Mouse (Mus musculus): ENCODE results near the gene Tap2.

Gene Tap2

DNA sequence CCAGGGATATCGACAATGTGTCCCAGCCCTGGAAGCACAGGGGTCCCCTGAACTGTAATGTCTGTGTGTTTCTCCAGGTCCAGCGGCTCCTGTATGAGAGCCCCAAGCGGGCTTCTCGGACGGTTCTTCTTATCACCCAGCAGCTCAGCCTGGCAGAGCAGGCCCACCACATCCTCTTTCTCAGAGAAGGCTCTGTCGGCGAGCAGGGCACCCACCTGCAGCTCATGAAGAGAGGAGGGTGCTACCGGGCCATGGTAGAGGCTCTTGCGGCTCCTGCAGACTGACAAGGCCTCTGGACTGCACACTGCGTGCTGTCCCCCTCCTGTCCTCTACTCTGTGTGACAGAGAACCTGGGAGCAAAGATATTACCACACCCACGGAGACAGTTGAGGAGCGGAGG lies 6.8 kb upstream of the Tap2 start:
- DNase-seq (ENCODE audit: low spot score in 2 of 2) = no peak

DNA sequence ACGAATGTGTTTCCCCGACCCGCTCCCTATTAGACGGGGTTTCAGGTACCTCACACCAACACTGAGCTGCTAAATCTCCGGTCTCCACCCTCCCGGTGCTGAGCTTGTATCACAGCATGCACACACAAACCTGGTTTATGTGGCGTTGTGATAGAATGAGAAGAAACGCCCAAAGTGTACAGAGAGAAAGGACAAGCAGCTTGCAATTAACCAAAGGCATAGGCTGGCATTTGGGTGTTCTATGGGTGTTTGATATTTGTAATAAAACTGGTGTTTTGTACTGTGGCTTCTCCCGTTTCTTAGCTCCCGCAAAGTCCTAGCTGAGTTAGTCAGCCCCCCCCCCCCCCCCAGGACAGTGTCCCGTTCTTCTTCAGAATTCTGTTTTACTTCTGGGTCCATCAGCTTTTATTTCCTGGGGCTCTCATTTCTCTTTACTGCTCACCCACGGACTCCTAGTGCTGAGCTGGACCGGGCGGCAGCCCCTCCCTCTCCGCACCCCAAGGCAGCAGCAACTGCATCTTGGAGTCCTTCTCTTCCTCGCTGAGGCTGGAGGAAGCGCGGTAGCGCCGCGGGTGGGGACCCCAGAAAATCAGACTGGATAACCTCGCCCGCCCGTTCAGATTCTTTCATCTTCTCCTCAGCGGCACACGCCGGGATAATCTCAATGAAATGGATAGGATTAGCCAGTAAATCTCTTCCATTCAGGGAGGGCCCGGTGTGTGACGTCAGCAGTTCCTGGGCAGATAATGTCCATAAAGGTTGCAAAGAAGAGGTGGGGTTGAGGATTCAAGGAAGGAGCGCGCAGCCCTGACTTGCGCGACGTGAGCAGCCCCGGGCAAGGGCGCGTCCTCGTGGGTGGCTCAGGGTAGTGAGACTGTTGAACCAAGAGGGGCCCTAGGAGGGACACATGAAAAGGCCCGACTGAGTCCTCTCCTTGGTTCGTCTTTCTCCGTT lies 6.1 kb upstream of the Tap2 start, which contains the start of gene Psmb8:
TSS of gene Psmb8 (plus strand) at position 781 of the 954 bp plus-strand sequence.
- DNase-seq (ENCODE audit: low spot score in 2 of 2) = peak; percentile 90 to 91

DNA sequence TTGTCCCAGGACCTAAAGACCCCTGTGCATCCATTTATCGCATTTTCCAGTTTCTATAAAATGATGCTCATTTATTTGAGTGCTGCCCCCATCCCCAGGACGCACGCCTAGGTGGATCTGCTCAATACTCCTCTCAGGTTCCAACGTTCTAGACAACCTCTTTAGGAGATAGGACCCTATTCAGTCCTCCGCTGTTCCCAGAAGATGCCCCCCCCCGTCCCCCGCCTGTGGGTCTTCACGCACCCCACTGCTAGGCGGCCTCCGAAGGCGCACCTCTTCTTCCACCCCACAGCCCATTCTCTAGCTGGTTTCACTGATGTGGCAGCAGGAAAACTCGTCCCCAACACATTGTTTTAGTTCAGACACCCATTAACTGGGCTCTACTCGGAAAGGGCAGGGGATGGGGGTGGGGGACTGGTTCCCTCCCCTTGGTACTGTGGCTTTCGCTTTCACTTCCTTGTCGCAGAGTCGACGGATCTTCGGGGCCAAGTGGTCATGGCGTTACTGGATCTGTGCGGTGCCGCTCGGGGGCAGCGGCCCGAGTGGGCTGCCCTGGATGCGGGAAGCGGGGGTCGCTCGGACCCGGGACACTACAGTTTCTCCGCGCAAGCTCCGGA lies 5.3 kb upstream of the Tap2 start:
- peak; percentile 79 to 85 for DNase-seq (ENCODE audit: low spot score in 2 of 2)

DNA sequence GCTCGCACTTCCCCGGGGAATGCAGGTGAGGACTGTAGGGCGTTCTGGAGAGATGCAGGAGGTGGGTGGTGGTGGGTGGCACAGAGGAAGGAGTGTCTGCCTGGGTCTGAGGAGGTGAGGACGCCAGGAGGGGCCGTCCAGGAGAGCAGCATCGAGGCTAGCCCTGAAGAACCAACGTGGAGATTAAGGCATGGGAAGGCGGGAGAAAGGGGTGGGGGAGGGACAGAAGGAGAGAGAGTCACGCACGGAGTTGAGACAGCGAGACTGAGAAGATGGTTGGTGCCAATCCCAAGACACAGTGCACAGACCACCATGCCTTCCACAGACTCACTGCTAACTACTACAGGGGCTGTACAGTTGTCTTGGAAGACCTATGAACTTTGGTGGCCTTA lies 4.8 kb upstream of the Tap2 start:
- no peak for DNase-seq (ENCODE audit: low spot score in 2 of 2)

DNA sequence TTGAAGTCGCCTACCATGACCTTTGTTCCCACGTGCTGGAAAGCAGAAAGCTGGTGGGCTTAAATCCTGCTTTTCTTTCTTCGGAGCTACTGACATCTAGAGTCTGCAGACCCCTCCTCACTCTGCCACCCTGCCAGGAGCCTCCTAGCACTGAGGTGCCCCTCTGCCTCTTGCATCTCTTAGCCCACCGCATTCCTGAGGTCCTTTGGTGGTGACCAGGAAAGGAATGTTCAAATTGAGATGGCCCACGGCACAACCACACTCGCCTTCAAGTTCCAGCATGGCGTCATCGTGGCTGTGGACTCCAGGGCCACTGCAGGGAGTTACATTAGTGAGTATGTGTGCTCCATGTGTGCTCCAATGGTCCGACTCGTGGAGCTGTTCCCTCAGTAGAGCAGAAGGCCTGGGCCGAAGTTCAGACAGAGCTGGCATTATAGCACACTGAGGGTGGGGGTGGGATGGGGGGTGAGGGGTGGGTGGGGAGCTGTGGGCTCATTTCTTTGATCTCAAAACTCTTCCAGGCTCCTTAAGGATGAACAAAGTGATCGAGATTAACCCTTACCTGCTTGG lies 4.2 kb upstream of the Tap2 start:
- DNase-seq (ENCODE audit: low spot score in 2 of 2) = no peak

DNA sequence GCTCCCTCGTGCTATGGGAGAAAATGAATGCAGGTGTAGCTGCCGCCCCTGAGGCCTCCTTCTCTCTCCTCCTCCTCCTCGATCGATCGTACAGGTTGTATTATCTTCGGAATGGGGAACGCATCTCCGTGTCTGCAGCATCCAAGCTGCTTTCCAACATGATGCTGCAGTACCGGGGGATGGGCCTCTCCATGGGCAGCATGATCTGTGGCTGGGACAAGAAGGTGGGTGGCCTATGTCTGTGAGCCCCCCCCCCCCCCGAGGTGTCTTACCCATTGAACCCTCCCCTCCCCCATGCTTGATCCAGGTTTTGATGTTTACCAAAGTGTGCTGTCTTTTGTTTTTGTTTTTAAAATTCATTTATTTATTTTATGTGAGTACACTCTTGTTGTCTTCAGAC lies 3.3 kb upstream of the Tap2 start:
- no peak for DNase-seq (ENCODE audit: low spot score in 2 of 2)

DNA sequence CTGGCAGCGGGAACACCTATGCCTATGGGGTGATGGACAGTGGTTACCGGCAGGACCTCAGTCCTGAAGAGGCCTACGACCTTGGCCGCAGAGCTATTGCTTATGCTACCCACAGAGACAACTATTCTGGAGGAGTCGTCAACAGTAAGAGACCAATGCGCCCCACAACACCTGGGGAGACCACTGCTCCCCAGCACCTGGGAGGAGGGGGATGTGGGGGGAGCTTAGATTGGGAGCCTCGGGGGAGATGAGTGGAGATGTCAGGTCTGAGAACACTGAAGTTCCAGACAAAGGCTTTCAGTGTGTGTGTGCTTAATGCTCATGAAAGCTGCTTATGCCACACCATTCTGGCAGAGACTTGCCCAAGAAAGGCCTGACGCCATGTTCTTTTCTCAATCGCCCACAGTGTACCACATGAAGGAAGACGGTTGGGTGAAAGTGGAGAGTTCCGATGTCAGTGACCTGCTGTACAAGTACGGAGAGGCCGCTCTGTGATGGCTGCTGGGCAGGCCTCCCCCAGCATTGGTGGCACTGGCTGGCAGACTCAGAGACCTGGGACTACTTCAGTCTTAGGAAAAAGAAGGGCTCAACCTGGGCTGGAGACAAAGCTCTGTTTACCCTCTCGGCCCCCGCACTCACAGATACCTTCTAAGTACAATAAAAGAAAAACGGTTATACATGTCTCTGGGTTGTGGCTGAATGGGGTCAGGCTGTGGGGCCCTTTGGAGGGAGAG lies 2.4 kb upstream of the Tap2 start:
- no peak for DNase-seq (ENCODE audit: low spot score in 2 of 2)

DNA sequence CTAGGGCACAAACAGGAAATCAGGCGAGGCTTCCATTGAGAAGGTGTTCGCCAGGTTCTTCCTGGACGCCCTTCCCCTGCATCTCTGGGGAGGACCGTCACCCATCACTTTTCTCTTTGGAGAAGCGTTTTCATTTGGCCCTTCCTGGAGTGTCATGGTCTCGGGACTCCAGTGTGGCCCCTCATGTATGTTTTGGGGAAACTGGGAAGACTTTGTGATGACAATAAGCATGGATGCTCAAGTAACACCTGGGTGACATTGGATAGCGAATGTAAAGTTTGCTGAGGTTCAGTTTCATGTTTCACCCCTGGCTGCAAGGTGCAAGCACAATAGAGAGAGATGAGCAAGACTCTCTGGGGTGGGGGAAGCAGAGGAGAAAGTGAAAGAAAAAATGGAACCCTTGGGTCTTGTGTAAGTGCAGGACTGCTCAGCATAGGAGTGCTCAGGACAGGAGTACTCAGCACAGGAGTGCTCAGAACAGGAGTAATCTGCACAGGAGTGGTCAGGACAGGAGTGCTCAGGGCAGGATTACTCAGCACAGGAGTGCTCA lies 1.7 kb upstream of the Tap2 start:
- DNase-seq (ENCODE audit: low spot score in 2 of 2) = no peak

DNA sequence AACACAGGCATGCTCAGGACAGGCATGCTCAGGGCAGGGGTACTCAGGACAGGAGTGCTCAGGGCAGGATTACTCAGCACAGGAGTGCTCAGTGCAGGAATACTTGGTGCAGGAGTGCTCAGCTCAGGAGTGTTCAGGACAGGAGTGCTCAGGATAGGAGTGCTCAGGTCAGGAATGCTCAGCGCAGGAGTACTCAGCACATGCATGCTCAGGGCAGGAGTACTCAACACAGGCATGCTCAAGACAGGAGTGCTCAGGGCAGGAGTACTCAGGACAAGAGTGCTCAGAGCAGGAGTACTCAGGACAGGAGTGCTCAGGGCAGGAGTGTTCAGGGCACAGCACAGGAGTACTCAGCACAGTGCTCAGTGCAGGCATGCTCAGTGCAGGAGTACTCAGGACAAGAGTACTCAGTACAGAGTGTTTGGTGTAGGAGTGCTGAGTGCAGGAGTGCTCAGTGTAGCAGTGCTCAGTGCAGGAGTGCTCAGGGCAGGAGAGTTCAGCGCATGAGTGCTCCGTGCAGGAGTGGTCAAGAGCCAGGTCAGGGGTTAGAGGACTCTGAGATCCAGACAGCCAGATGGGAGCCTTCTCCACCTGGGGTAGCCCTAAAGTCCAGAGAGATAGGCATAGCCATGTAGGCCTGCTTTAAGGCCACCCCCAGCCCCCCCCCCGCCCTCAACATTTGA lies 426 bp upstream of the Tap2 start:
- DNase-seq (ENCODE audit: low spot score in 2 of 2) = no peak

DNA sequence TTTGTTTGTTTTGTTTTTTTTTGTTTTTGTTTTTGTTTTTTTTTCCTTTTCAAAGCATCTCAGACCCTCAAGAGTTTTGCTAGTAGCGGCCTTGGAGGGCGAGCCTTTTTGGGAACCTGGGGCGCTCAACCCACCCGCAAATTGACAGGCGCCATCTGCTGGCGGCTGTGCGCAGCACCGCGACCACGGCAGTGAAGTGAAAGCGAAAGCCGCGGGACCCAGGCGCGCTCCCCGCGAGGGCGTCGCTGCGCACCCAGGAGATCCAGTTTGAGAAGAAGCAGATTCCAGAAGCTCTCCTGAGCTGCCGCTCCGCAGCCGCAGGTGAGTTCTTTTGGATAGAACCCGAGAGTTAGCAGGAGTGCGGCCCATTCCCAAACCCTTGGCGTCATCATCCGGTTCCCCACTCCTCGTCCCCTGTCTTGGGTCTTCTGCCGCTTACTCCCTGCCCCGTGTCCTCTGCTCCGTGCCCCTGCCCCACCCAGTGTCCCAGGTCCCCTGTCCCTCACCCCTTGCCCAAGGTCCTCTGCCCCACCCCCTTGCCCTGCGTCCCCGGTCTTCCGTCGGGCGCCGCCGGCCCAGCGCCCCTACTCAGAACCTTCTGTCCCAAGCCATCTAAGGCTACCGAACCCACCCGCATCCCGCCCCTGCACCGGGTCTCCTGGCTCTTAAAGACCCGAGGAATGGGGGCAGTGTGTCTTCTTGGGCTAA lies 1.1 kb downstream of the Tap2 start:
- DNase-seq (ENCODE audit: low spot score in 2 of 2) = peak; percentile 92 to 93

DNA sequence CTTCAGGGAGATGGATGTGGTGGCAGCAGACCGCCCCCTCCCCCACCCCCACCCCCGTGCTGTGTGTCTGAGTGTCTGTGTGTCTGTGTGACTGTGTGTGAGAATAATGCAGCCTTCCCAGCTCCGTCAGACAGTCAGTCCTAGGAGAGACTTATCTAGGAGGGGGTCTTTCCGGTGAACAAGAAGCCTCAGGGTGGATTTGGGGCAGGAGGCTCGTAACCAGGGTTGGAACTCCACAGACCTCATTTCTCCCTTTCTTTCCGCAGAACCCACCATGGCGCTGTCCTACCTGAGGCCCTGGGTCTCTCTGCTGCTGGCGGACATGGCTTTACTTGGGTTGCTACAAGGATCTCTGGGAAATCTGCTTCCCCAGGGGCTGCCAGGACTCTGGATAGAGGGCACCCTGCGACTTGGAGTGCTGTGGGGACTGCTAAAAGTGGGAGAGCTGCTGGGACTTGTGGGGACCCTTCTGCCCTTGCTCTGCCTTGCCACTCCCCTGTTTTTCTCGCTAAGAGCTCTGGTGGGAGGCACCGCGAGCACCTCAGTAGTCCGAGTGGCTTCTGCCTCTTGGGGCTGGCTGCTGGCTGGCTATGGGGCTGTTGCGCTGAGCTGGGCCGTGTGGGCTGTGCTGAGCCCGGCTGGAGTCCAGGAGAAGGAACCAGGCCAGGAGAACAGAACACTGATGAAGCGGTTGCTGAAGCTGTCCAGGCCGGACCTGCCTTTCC lies 1.9 kb downstream of the Tap2 start:
- DNase-seq (ENCODE audit: low spot score in 2 of 2) = peak; percentile 51 to 56

DNA sequence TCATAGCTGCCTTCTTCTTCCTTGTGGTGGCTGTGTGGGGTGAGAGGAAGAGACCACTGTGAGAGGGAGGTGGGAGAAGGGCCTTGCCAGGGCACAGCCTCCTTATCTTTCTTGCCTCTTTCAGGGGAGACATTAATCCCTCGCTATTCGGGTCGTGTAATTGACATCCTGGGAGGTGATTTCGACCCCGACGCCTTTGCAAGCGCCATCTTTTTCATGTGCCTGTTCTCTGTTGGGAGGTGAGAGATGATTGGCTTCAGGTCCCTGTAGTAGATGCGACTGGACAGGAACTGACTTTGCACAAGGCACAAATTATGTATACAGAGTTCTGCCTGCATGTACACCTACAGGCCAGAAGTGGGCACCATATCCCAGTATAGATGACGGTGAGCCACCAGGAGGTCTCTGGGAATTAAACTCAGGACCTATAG lies 2.4 kb downstream of the Tap2 start:
- peak; percentile 49 to 50 for DNase-seq (ENCODE audit: low spot score in 2 of 2)

DNA sequence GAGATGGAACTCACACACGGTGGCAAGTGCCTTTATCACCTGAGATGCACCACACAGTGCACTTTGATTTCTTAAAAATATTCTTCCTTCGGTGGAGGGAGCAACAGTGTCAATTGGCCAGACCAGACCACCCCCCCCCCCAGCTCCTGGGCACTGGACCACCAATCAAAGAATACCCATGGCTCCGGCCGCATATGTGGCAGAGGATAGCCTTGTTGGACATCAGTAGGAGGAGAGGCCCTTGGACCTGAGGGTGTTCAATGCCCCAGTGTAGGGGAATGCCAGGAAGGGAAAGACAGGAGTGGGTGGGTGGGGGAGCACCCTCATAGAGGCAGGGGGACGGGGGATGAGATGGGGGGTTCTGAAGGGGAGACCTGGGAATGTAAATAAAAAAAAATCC lies 3.4 kb downstream of the Tap2 start:
- DNase-seq (ENCODE audit: low spot score in 2 of 2) = no peak

DNA sequence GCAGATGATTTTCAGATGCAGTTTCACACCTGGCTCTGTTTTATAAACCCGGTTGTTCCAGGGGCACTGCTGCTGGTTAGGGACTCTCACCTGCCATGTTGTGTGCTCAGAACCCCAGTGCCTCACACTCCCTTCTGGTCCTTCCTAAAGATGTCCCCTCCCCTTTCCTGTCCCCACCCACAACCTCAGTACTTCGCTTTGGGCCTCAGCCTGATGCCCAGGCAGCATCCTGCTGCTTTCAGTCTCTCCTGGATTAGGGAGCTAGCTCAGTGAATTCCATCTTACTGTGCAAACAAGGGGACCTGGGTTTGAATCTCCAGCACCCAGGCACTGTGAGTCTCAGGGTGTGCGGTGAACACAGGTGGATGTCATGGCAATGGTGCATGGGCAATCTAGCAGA lies 4.1 kb downstream of the Tap2 start:
- no peak for DNase-seq (ENCODE audit: low spot score in 2 of 2)

DNA sequence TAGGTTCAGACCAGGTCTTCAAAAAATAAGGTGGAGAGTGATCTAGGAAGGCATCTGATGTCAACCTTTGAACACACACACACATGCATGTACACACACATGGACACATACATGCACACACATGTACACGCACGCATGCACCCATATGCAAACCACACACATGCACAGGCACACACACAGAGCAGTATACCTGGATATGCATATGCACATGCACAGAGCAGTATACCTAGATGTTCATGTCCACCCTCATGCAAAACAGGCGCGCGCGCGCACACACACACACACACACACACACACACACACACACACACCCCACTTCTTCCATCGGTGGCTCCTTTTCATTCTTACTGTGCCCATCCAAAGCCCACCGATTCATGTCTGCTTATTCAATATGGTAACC lies 4.5 kb downstream of the Tap2 start:
- DNase-seq (ENCODE audit: low spot score in 2 of 2) = no peak

DNA sequence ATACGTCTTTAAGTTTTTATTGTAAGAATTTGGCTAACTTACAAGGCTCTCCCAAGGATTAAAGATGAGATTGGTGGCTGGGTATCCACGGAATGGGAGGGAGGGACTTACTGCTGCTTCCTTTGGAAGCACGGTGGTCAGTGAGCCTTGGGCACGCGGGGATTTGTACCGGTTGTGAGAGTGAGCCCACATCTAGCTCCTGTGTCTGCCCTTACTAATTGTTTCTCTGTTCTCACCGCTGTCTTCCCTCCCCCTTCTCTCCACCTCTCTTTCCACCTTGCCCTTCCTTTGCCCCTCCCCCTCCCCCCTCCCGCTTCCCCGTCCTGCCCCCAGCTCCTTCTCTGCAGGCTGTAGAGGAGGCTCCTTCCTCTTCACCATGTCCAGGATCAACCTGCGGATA lies 5.1 kb downstream of the Tap2 start:
- DNase-seq (ENCODE audit: low spot score in 2 of 2) = no peak

DNA sequence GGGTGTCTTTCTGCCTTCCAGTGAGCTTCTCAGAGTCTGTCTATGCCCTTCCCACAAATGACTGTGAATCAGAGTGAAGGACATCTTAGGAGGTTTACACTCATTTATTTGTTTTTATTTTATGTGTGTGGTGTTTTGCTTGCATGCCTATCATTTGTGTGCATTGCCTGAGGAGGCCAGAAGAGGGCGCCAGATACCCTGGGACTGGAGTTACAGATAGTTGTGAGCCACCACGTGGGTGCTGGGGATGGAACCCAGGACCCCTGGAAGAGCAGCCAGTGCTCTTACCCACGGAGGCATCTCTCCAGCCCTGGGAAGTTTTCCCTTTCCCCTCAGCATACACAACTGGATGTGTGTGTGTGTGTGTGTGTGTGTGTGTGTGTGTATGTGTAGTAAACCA lies 6.4 kb downstream of the Tap2 start:
- no peak for DNase-seq (ENCODE audit: low spot score in 2 of 2)

DNA sequence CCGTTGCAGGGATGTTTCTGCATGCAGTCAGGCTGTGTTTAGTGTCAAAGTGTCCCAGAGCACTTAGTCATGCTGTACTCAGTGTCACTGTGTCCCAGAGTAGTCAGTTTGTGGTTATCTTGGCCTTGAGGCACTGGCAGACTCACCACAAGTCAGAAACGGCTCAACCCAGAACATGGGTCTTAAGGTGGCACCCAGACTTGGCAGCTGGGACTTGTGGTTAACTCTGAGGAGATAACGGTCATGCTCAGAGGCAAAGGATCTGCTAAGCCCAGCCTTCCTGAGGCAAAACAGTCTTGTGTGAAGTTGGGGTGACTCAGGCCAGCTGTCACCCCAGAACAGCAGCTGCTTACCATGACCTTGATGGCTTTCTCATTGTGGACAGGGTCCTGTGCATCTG lies 7.3 kb downstream of the Tap2 start:
- DNase-seq (ENCODE audit: low spot score in 2 of 2) = no peak

DNA sequence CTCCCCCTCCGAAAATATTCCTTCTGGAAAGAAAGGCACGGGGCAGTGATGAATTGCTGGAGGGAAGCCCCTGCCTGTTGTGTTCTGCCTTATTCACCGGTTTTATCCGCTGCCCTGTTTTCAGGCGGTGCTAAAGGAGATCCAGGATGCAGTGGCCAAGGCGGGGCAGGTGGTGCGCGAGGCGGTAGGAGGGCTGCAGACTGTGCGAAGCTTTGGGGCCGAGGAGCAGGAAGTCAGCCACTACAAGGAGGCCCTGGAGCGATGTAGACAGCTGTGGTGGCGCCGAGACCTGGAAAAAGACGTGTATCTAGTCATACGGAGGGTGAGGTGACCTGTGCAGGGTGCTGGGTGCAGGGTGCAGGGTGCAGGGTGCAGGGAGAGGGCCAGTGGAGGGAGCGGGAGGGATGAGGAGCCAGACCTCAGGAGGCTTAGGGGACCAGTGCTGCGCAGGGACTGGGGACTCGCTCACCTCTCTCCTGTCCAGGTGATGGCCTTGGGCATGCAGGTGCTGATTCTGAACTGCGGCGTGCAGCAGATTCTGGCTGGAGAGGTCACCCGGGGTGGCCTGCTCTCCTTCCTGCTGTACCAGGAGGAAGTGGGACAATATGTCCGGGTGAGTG lies 8.5 kb downstream of the Tap2 start:
- no peak for DNase-seq (ENCODE audit: low spot score in 2 of 2)

DNA sequence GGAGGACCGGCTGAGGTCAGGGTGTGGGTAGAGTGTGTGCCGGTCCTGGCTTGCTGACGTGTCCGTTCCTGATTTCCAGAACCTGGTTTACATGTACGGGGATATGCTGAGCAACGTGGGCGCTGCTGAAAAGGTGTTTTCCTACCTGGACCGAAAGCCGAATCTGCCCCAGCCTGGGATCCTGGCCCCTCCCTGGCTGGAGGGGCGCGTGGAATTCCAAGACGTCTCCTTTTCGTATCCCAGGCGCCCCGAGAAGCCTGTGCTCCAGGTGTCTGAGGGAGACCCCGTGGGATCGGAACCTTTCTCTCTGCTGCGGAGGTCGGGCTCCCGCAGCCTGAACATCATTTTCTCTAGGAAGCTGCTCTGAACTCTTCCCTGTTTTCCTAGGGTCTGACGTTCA lies 10.6 kb downstream of the Tap2 start:
- no peak for DNase-seq (ENCODE audit: low spot score in 2 of 2)
